ENCODE assay signal across 12 mouse cellular contexts in genomic region chr14:32970700-32971099, GRCm38 (mm10).
"Had no signal": no experiment of that assay in that cellular context is flagged by ENCODE, and none has a peak within 500 bp of the region (broad histone marks: within the 10 kb centered on the region; RNA-seq: fewer than 3 reads in every experiment).

No protein-coding gene starts in this region.

- H3K4me2 ChIP-seq: limb, embryonic 12.5 days; midbrain, embryonic 13.5 days had no signal

- H3K9me3 ChIP-seq: limb, embryonic 12.5 days; midbrain, embryonic 13.5 days had no signal

- H3K9ac ChIP-seq: limb, embryonic 12.5 days; liver, embryonic 14.5 days; midbrain, embryonic 13.5 days had no signal

- H3K36me3 ChIP-seq: limb, embryonic 12.5 days; midbrain, embryonic 13.5 days had no signal

- ATAC-seq: inflammation-experienced regulatory T-cells, adult 6 months; intestine, postnatal 0 days; midbrain, embryonic 13.5 days had no signal

- H3K4me3 ChIP-seq: limb, embryonic 12.5 days; midbrain, embryonic 13.5 days had no signal

- H3K27ac ChIP-seq: limb, embryonic 12.5 days; liver, embryonic 14.5 days; midbrain, embryonic 13.5 days had no signal

- H3K27me3 ChIP-seq: limb, embryonic 12.5 days; midbrain, embryonic 13.5 days had no signal

- H3K4me1 ChIP-seq: limb, embryonic 12.5 days; midbrain, embryonic 13.5 days had no signal

- DNase-seq: kidney, adult 8-10 months; kidney, postnatal 25 days; layer of hippocampus, adult 9-11 months; layer of hippocampus, postnatal 36 days; lung, postnatal 36 days; right cerebral cortex, adult 18-20 months; right cerebral cortex, postnatal 25 days had no signal
